Mouse (Mus musculus) small intestine, adult 2 months (tissue): ENCODE measurements around the gene Coq5.

Experiments used
- CTCF ChIP-seq: fragments of 200-500 bp; IDR thresholded peaks from 2 replicates; pipeline ENCODE4 v1.5.1; 2012; ENCODE audit warnings: low read depth, mild to moderate bottlenecking, control low read depth, inconsistent platforms, low read length, moderate library complexity, mixed read lengths; ENCODE audit not compliant: insufficient replicate concordance, insufficient read length; ENCODE audit errors: extremely low read depth
- POLR2A ChIP-seq: fragments of 200-500 bp; IDR thresholded peaks from 2 replicates; pipeline ENCODE4 v1.6.1; 2012; ENCODE audit warnings: low read depth, mild to moderate bottlenecking, control low read depth, inconsistent platforms, low read length, moderate library complexity

- no peak for TF ChIP-seq CTCF
- no peak for TF ChIP-seq POLR2A
These were observed 48.4 kb downstream of the Coq5 start for GRCm38 (mm10) chr5:115327610-115328548.
